Mouse (Mus musculus) forebrain, postnatal 0 days (tissue): ENCODE data around the gene Olfr624. TPM values are rescaled to one million over a fixed set of nuclear protein-coding genes. Genes with fewer than 3 reads are reported as not detected.

Source experiments
- ATAC-seq: fragments of 200-750 bp; cut with Nextera tagmentation; 2 replicates; pipeline ENCODE4 v1.8.0; 2017; ENCODE audit warnings: mild to moderate bottlenecking, moderate library complexity
- DNase-seq: peaks from one replicate; pipeline ENCODE4 v3.0.0-alpha.2; 2015
- H3K27ac ChIP-seq: fragments of 300-500 bp; sonication (generic); 2 replicates; pipeline ENCODE4 v1.5.1; 2014; ENCODE audit warnings: low read depth, mild to moderate bottlenecking, antibody characterized with exemption, low read length, moderate library complexity, mixed read lengths
- H3K27me3 ChIP-seq: fragments of 300-500 bp; sonication (generic); 2 replicates; pipeline ENCODE4 v1.6.1; 2014; ENCODE audit warnings: mild to moderate bottlenecking, low read length, mixed read lengths; ENCODE audit not compliant: insufficient read depth
- H3K36me3 ChIP-seq: fragments of 300-500 bp; sonication (generic); 2 replicates; pipeline ENCODE4 v1.6.1; 2014; ENCODE audit warnings: mild to moderate bottlenecking, moderate library complexity; ENCODE audit not compliant: insufficient read depth
- H3K4me1 ChIP-seq: fragments of 300-500 bp; sonication (generic); 2 replicates; pipeline ENCODE4 v1.6.1; 2014; ENCODE audit warnings: antibody characterized with exemption; ENCODE audit not compliant: insufficient read depth
- H3K4me2 ChIP-seq: fragments of 300-500 bp; sonication (generic); 2 replicates; pipeline ENCODE4 v1.6.1; 2014; ENCODE audit warnings: low read depth, mild to moderate bottlenecking, moderate library complexity
- H3K4me3 ChIP-seq: fragments of 300-500 bp; sonication (generic); 2 replicates; pipeline ENCODE4 v1.5.1; 2014; ENCODE audit warnings: low read depth, low read length, mixed read lengths
- H3K9ac ChIP-seq: fragments of 300-500 bp; sonication (generic); 2 replicates; pipeline ENCODE4 v1.6.1; 2014; ENCODE audit warnings: mild to moderate bottlenecking
- H3K9me3 ChIP-seq: fragments of 300-500 bp; sonication (generic); 2 replicates; pipeline ENCODE4 v1.6.1; 2016; ENCODE audit warnings: low read length
- CTCF ChIP-seq: sonication (generic); IDR thresholded peaks from 2 replicates; pipeline ENCODE4 v1.5.1; 2016; ENCODE audit warnings: antibody characterized with exemption, control low read depth, low read depth
- WGBS: fragments of 180-500 bp; shearing (Covaris S2); extraction: QIAGEN DNeasy Blood & Tissue Kit; methylation state at CpG from one replicate; pipeline ENCODE4 v1.1.7; 2014; 5-methylcytosine and 5-hydroxymethylcytosine counted together
- polyA plus RNA-seq: library from polyadenylated mRNA; unstranded; fragments of >200 nt; fragmentation: Nextera tagmentation; extraction: Ambion mirVana; gene quantifications from 2 replicates; pipeline ENCODE4 v1.2.1, GENCODE M21; 2015
- total RNA-seq: library from RNA; depleted of rRNA; stranded (reverse); fragments of >200 nt; gene quantifications from 2 replicates; pipeline ENCODE4 v1.2.3, GENCODE M21; 2014; rRNA removed

Olfr624 gene
- total and polyA plus RNA-seq, 2 experiments from 2014 or later: not detected

DNA sequence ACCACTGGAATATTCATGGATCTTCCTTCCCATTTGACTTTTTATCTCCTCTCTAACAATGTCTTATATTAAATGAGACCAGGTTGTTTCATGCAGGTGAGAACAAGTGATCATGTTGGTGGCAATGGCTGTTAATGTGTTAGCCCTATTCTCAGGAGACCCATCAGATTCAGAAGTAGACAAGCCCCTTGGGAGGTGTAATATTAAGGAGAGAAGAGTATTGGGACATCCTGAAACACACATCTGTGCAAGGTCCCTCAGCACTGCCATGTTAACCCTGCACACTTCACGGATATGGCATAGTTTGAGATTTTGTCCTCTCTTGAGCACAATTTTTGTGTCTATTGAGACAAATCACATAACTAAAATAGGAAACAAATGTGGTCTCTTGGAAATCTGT lies 28.4 kb downstream of the Olfr624 start, which contains the start of gene Olfr622:
Olfr622 (minus strand) TSS at position 101 of the 400 bp plus-strand sequence.
- ATAC-seq: no peak
- H3K27ac ChIP-seq: no peak within 1 kb of the TSS
- H3K27me3 ChIP-seq: no peaks in the 10 kb centered on the region
- TF ChIP-seq CTCF: no peak
- DNase-seq: no peak
- H3K4me1 ChIP-seq: no peaks in the 10 kb centered on the region
- no peaks in the 10 kb centered on the region for H3K36me3 ChIP-seq
- H3K9me3 ChIP-seq: no peaks in the 10 kb centered on the region
- 77% methylated on average over 1 of the region's 1 CpGs for WGBS
- H3K4me3 ChIP-seq: no peak within 1 kb of the TSS
- no peak within 1 kb of the TSS for H3K4me2 ChIP-seq
- H3K9ac ChIP-seq: no peak within 1 kb of the TSS

- TF ChIP-seq CTCF: no peak
- H3K9me3 ChIP-seq: no peaks in the 10 kb centered on the region
- H3K4me2 ChIP-seq: no peak overlapping the region
- no peak overlapping the region for H3K4me3 ChIP-seq
- no peaks in the 10 kb centered on the region for H3K27me3 ChIP-seq
- H3K4me1 ChIP-seq: no peaks in the 10 kb centered on the region
- ATAC-seq: no peak
- H3K36me3 ChIP-seq: no peaks in the 10 kb centered on the region
- H3K27ac ChIP-seq: no peak overlapping the region
- H3K9ac ChIP-seq: no peak overlapping the region
- no peak for DNase-seq
Observed at GRCm38 (mm10) chr7:103636795-103637194, 34.2 kb downstream of the Olfr624 start.

Other genes with a start within 250 kb of the Olfr624 start
Only the 30 nearest of the 33 such genes appear.
- gene Olfr606, start 222.1 kb downstream of the Olfr624 start, total RNA-seq: not detected in 2 replicates
- not detected in 2 replicates for gene Olfr606, start 222.1 kb downstream of the Olfr624 start, polyA plus RNA-seq
- not detected in 2 replicates for gene Olfr607, start 207.0 kb downstream of the Olfr624 start, total RNA-seq
- not detected in 2 replicates for gene Olfr607, start 207.0 kb downstream of the Olfr624 start, polyA plus RNA-seq
- gene Olfr608, start 201.3 kb downstream of the Olfr624 start, total RNA-seq: not detected in 2 replicates
- not detected in 2 replicates for gene Olfr608, start 201.3 kb downstream of the Olfr624 start, polyA plus RNA-seq
- not detected in 2 replicates for gene Olfr609, start 173.1 kb downstream of the Olfr624 start, total RNA-seq
- not detected in 2 replicates for gene Olfr609, start 173.1 kb downstream of the Olfr624 start, polyA plus RNA-seq
- not detected in 2 replicates for gene Olfr610, start 159.1 kb downstream of the Olfr624 start, total RNA-seq
- not detected in 2 replicates for gene Olfr610, start 159.1 kb downstream of the Olfr624 start, polyA plus RNA-seq
- gene Olfr611, start 150.3 kb downstream of the Olfr624 start, total RNA-seq: not detected in 2 replicates
- gene Olfr611, start 150.3 kb downstream of the Olfr624 start, polyA plus RNA-seq: not detected in 2 replicates
- gene Olfr612, start 128.5 kb downstream of the Olfr624 start, total RNA-seq: not detected in 2 replicates
- gene Olfr612, start 128.5 kb downstream of the Olfr624 start, polyA plus RNA-seq: not detected in 2 replicates
- gene Olfr613, start 123.1 kb downstream of the Olfr624 start, total RNA-seq: not detected in 2 replicates
- not detected in 2 replicates for gene Olfr613, start 123.1 kb downstream of the Olfr624 start, polyA plus RNA-seq
- gene Olfr615, start 115.1 kb downstream of the Olfr624 start, total RNA-seq: not detected in 2 replicates
- gene Olfr615, start 115.1 kb downstream of the Olfr624 start, polyA plus RNA-seq: not detected in 2 replicates
- gene Olfr616, start 102.0 kb downstream of the Olfr624 start, total RNA-seq: not detected in 2 replicates
- not detected in 2 replicates for gene Olfr616, start 102.0 kb downstream of the Olfr624 start, polyA plus RNA-seq
- not detected in 2 replicates for gene Olfr617, start 98.1 kb downstream of the Olfr624 start, total RNA-seq
- not detected in 2 replicates for gene Olfr617, start 98.1 kb downstream of the Olfr624 start, polyA plus RNA-seq
- gene Olfr618, start 81.1 kb downstream of the Olfr624 start, total RNA-seq: not detected in 2 replicates
- gene Olfr618, start 81.1 kb downstream of the Olfr624 start, polyA plus RNA-seq: not detected in 2 replicates
- not detected in 2 replicates for gene Olfr619, start 70.6 kb downstream of the Olfr624 start, total RNA-seq
- gene Olfr619, start 70.6 kb downstream of the Olfr624 start, polyA plus RNA-seq: not detected in 2 replicates
- gene Olfr620, start 58.7 kb downstream of the Olfr624 start, total RNA-seq: not detected in 2 replicates
- not detected in 2 replicates for gene Olfr620, start 58.7 kb downstream of the Olfr624 start, polyA plus RNA-seq
- gene Olfr622, start 28.5 kb downstream of the Olfr624 start, total RNA-seq: not detected in 2 replicates
- not detected in 2 replicates for gene Olfr622, start 28.5 kb downstream of the Olfr624 start, polyA plus RNA-seq
- gene Olfr623, start 7.5 kb downstream of the Olfr624 start, total RNA-seq: not detected in 2 replicates
- gene Olfr623, start 7.5 kb downstream of the Olfr624 start, polyA plus RNA-seq: not detected in 2 replicates
- not detected in 2 replicates for gene Olfr625-ps1, start 11.5 kb upstream of the Olfr624 start, total RNA-seq
- not detected in 2 replicates for gene Olfr625-ps1, start 11.5 kb upstream of the Olfr624 start, polyA plus RNA-seq
- gene Olfr243, start 43.5 kb upstream of the Olfr624 start, total RNA-seq: not detected in 2 replicates
- gene Olfr243, start 43.5 kb upstream of the Olfr624 start, polyA plus RNA-seq: not detected in 2 replicates
- not detected in 2 replicates for gene Olfr628, start 59.2 kb upstream of the Olfr624 start, total RNA-seq
- not detected in 2 replicates for gene Olfr628, start 59.2 kb upstream of the Olfr624 start, polyA plus RNA-seq
- not detected in 2 replicates for gene Olfr629, start 73.8 kb upstream of the Olfr624 start, total RNA-seq
- not detected in 2 replicates for gene Olfr629, start 73.8 kb upstream of the Olfr624 start, polyA plus RNA-seq
- gene Olfr630, start 86.1 kb upstream of the Olfr624 start, total RNA-seq: not detected in 2 replicates
- gene Olfr630, start 86.1 kb upstream of the Olfr624 start, polyA plus RNA-seq: not detected in 2 replicates
- gene Olfr69, start 100.4 kb upstream of the Olfr624 start, total RNA-seq: not detected in 2 replicates
- not detected in 2 replicates for gene Olfr69, start 100.4 kb upstream of the Olfr624 start, polyA plus RNA-seq
- not detected in 2 replicates for gene Olfr68, start 108.5 kb upstream of the Olfr624 start, total RNA-seq
- not detected in 2 replicates for gene Olfr68, start 108.5 kb upstream of the Olfr624 start, polyA plus RNA-seq
- not detected in 2 replicates for gene Olfr67, start 120.6 kb upstream of the Olfr624 start, total RNA-seq
- not detected in 2 replicates for gene Olfr67, start 120.6 kb upstream of the Olfr624 start, polyA plus RNA-seq
- gene Hbb-bt, start 142.8 kb upstream of the Olfr624 start, total RNA-seq: 105 and 224 TPM in 2 replicates
- 190 and 259 TPM in 2 replicates for gene Hbb-bt, start 142.8 kb upstream of the Olfr624 start, polyA plus RNA-seq
- 815 and 1,167 TPM in 2 replicates for gene Hbb-bs, start 156.9 kb upstream of the Olfr624 start, total RNA-seq
- 757 and 1,200 TPM in 2 replicates for gene Hbb-bs, start 156.9 kb upstream of the Olfr624 start, polyA plus RNA-seq
- gene Hbb-bh2, start 169.3 kb upstream of the Olfr624 start, total RNA-seq: not detected in 2 replicates
- not detected in 2 replicates for gene Hbb-bh2, start 169.3 kb upstream of the Olfr624 start, polyA plus RNA-seq
- gene Hbb-bh1, start 172.0 kb upstream of the Olfr624 start, total RNA-seq: not detected in 2 replicates
- gene Hbb-bh1, start 172.0 kb upstream of the Olfr624 start, polyA plus RNA-seq: not detected in 2 replicates
- gene Hbb-y, start 182.0 kb upstream of the Olfr624 start, total RNA-seq: 1.0 TPM in 1 of 2 replicates, not detected in the other
- gene Hbb-y, start 182.0 kb upstream of the Olfr624 start, polyA plus RNA-seq: 0.87 and 1.3 TPM in 2 replicates
- gene Olfr66, start 215.1 kb upstream of the Olfr624 start, total RNA-seq: not detected in 2 replicates
- not detected in 2 replicates for gene Olfr66, start 215.1 kb upstream of the Olfr624 start, polyA plus RNA-seq